Mouse (Mus musculus) spleen, adult 2 months (tissue): ENCODE data around the gene Polr2m.

Source experiments
- CTCF ChIP-seq: fragments of 200-500 bp; IDR thresholded peaks from 2 replicates; pipeline ENCODE4 v1.5.1; 2011; ENCODE audit warnings: mild to moderate bottlenecking, inconsistent platforms; ENCODE audit not compliant: insufficient read depth, insufficient read length, insufficient replicate concordance; ENCODE audit errors: extremely low read depth
- POLR2A ChIP-seq: fragments of 200-500 bp; IDR thresholded peaks from 2 replicates; pipeline ENCODE4 v1.6.1; 2011; ENCODE audit warnings: low read depth, low read length, inconsistent platforms

GRCm38 (mm10) chr9:71519836-71520235 is 34.1 kb upstream of the Polr2m start:
- TF ChIP-seq POLR2A (no peak), CTCF (no peak)
